Mouse (Mus musculus): ENCODE measurements at regions not wholly inside any gene's neighbourhood (a gene's known extent, or its start where the extent isn't known, plus 50 kb on each side); places are given as distances from the start of the nearest gene placed in this dataset.

DNA sequence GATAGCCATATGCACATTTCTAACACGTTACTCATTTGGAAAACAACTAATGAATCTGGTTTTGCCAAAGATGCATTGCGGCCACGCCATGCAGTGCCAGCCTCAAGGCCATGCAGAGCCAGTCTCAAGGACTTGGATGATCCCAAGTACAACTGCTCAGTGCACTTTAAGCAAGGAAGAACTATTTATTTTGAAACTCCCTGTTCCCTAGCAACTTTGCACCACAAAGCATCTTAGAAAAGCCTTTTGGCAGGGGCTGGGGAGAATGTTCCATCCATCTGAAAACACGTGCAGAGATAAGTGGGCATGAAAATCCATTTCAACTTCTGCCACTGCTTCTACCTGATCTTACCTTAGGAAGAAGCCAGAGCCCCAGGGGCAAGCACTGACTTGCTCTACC, 182.1 kb upstream of the Phactr1 start:
- no peak for TF ChIP-seq EP300 (IDR thresholded peaks at IDR 0.05; ENCODE audit: low read depth)
- no peak for TF ChIP-seq CTCF (IDR thresholded peaks at IDR 0.05; ENCODE audit: low read depth)
- 55% methylated on average over 4 of the region's 4 CpGs for WGBS (ENCODE audit: insufficient replicate concordance)
- H3K27ac ChIP-seq, result no peak overlapping the region
- H3K36me3 ChIP-seq (replicated peaks; ENCODE audit: control insufficient read depth, insufficient read depth, low read depth), result no peaks in the 10 kb centered on the region
- no peak overlapping the region for H3K4me3 ChIP-seq (ENCODE audit: insufficient read depth in 1 of 2, low read depth in 2 of 2, low read length in 2 of 2)
- H3K4me1 ChIP-seq (replicated peaks; ENCODE audit: control insufficient read depth in 2 of 2, insufficient read depth in 2 of 2, low read length in 1 of 2), result no peaks in the 10 kb centered on the region
- DNase-seq (ENCODE audit: low read depth in 3 of 3, low spot score in 3 of 3), result no peak
- ATAC-seq (ENCODE audit: insufficient read depth), result no peak
- H3K27me3 ChIP-seq (ENCODE audit: control insufficient read depth, insufficient read depth, low read length), result no peaks in the 10 kb centered on the region
- H3K9ac ChIP-seq (replicated peaks), result no peak overlapping the region
- H3K9me3 ChIP-seq (ENCODE audit: control insufficient read depth, low read length), result no peaks in the 10 kb centered on the region
- no peak overlapping the region for H3K4me2 ChIP-seq (ENCODE audit: low read depth)

GRCm38 (mm10) chr13:42507535-42507934, 172.9 kb upstream of the Phactr1 start:
- Histone ChIP-seq H3K9me3 (ENCODE audit: control insufficient read depth, low read length) (no peaks in the 10 kb centered on the region), H3K4me1 (replicated peaks; ENCODE audit: control insufficient read depth in 2 of 2, insufficient read depth in 2 of 2, low read length in 1 of 2) (no peaks in the 10 kb centered on the region), H3K36me3 (replicated peaks; ENCODE audit: control insufficient read depth, insufficient read depth, low read depth) (no peaks in the 10 kb centered on the region), H3K27ac (no peak overlapping the region), H3K27me3 (ENCODE audit: control insufficient read depth, insufficient read depth, low read length) (no peaks in the 10 kb centered on the region), H3K4me3 (ENCODE audit: insufficient read depth in 1 of 2, low read depth in 2 of 2, low read length in 2 of 2) (no peak overlapping the region), H3K9ac (replicated peaks) (no peak overlapping the region), H3K4me2 (ENCODE audit: low read depth) (no peak overlapping the region)
- ATAC-seq (ENCODE audit: insufficient read depth) (no peak), DNase-seq (ENCODE audit: low read depth in 3 of 3, low spot score in 3 of 3) (no peak)
- WGBS (ENCODE audit: insufficient replicate concordance), result 75% methylated on average over 5 of the region's 5 CpGs
- no peak for TF ChIP-seq EP300 (IDR thresholded peaks at IDR 0.05; ENCODE audit: low read depth)
- no peak for TF ChIP-seq CTCF (IDR thresholded peaks at IDR 0.05; ENCODE audit: low read depth)

- Histone ChIP-seq H3K27me3 (ENCODE audit: control insufficient read depth, insufficient read depth, low read length) (no peaks in the 10 kb centered on the region), H3K4me2 (ENCODE audit: low read depth) (no peak overlapping the region), H3K9ac (replicated peaks) (no peak overlapping the region), H3K4me3 (ENCODE audit: insufficient read depth in 1 of 2, low read depth in 2 of 2, low read length in 2 of 2) (no peak overlapping the region), H3K36me3 (replicated peaks; ENCODE audit: control insufficient read depth, insufficient read depth, low read depth) (no peaks in the 10 kb centered on the region), H3K9me3 (ENCODE audit: control insufficient read depth, low read length) (no peaks in the 10 kb centered on the region), H3K4me1 (replicated peaks; ENCODE audit: control insufficient read depth in 2 of 2, insufficient read depth in 2 of 2, low read length in 1 of 2) (no peaks in the 10 kb centered on the region), H3K27ac (no peak overlapping the region)
- 24% methylated on average over 4 of the region's 4 CpGs for whole genome bisulfite sequencing (ENCODE audit: insufficient replicate concordance)
- ATAC-seq (ENCODE audit: insufficient read depth) (no peak), DNase-seq (ENCODE audit: low read depth in 3 of 3, low spot score in 3 of 3) (no peak)
- TF ChIP-seq CTCF (IDR thresholded peaks at IDR 0.05; ENCODE audit: low read depth) (no peak), EP300 (IDR thresholded peaks at IDR 0.05; ENCODE audit: low read depth) (no peak)
Observed at GRCm38 (mm10) chr13:42518686-42519085, 161.7 kb upstream of the Phactr1 start.

DNA sequence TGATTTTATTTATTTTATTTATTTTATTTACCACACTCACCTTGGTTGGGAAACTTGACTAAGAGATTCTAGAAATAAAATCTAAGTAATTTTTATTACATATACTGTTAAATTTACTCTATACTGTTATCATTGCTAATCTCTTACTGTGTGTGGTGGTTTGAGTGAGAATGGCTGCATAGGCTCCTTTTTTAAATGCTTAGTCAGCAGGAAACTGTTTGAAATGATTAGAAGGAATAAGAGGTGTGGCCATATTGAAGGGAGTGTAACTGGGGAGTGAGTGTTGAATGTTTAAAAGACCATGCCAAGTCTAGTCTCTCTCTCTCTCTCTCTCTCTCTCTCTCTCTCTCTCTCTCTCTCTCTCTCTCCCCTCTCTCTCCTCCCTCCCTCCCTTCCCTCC, 157.9 kb upstream of the Phactr1 start:
- Histone ChIP-seq H3K27me3 (ENCODE audit: control insufficient read depth, insufficient read depth, low read length) (no peaks in the 10 kb centered on the region), H3K4me3 (ENCODE audit: insufficient read depth in 1 of 2, low read depth in 2 of 2, low read length in 2 of 2) (no peak overlapping the region), H3K36me3 (replicated peaks; ENCODE audit: control insufficient read depth, insufficient read depth, low read depth) (no peaks in the 10 kb centered on the region), H3K9ac (replicated peaks) (no peak overlapping the region), H3K4me2 (ENCODE audit: low read depth) (no peak overlapping the region), H3K4me1 (replicated peaks; ENCODE audit: control insufficient read depth in 2 of 2, insufficient read depth in 2 of 2, low read length in 1 of 2) (no peaks in the 10 kb centered on the region), H3K27ac (no peak overlapping the region), H3K9me3 (ENCODE audit: control insufficient read depth, low read length) (no peaks in the 10 kb centered on the region)
- ATAC-seq (ENCODE audit: insufficient read depth), result no peak
- TF ChIP-seq CTCF (IDR thresholded peaks at IDR 0.05; ENCODE audit: low read depth), result no peak
- no peak for DNase-seq (ENCODE audit: low read depth in 3 of 3, low spot score in 3 of 3)

DNA sequence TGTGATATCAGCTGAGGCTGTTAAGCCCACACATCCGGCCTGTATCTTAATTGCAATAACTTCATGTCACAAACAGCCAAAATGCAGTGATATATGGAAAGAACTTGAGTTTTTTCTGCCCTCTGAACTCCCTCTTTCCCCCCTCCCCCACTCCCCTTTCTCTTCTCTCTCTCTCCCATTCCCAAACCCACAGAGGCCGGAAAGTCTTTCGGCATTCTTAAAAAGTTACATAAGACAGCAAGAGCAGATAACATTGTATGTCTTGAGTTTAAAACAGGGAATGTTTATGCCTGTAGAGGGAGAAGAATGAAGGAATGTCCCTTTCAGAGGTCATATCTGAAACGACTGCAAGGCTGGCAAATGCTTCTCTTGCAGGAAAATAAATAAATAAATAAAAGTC, 154.3 kb upstream of the Phactr1 start:
- Histone ChIP-seq H3K36me3 (replicated peaks; ENCODE audit: control insufficient read depth, insufficient read depth, low read depth) (no peaks in the 10 kb centered on the region), H3K27me3 (ENCODE audit: control insufficient read depth, insufficient read depth, low read length) (no peaks in the 10 kb centered on the region), H3K4me1 (replicated peaks; ENCODE audit: control insufficient read depth in 2 of 2, insufficient read depth in 2 of 2, low read length in 1 of 2) (no peaks in the 10 kb centered on the region), H3K4me2 (ENCODE audit: low read depth) (no peak overlapping the region), H3K9me3 (ENCODE audit: control insufficient read depth, low read length) (no peaks in the 10 kb centered on the region), H3K9ac (replicated peaks) (no peak overlapping the region), H3K27ac (no peak overlapping the region), H3K4me3 (ENCODE audit: insufficient read depth in 1 of 2, low read depth in 2 of 2, low read length in 2 of 2) (no peak overlapping the region)
- 27% methylated on average over 4 of the region's 4 CpGs for WGBS (ENCODE audit: insufficient replicate concordance)
- ATAC-seq (ENCODE audit: insufficient read depth), result no peak
- DNase-seq (ENCODE audit: low read depth in 3 of 3, low spot score in 3 of 3), result peak in 1 of 3 experiments; percentile 1
- TF ChIP-seq EP300 (IDR thresholded peaks at IDR 0.05; ENCODE audit: low read depth) (no peak), CTCF (IDR thresholded peaks at IDR 0.05; ENCODE audit: low read depth) (no peak)

GRCm38 (mm10) chr13:42526966-42527365, 153.5 kb upstream of the Phactr1 start:
- 34% methylated on average over 8 of the region's 8 CpGs for WGBS (ENCODE audit: insufficient replicate concordance)
- Histone ChIP-seq H3K4me1 (replicated peaks; ENCODE audit: control insufficient read depth in 2 of 2, insufficient read depth in 2 of 2, low read length in 1 of 2) (no peaks in the 10 kb centered on the region), H3K9ac (replicated peaks) (no peak overlapping the region), H3K27me3 (ENCODE audit: control insufficient read depth, insufficient read depth, low read length) (no peaks in the 10 kb centered on the region), H3K27ac (no peak overlapping the region), H3K4me2 (ENCODE audit: low read depth) (no peak overlapping the region), H3K4me3 (ENCODE audit: insufficient read depth in 1 of 2, low read depth in 2 of 2, low read length in 2 of 2) (no peak overlapping the region), H3K36me3 (replicated peaks; ENCODE audit: control insufficient read depth, insufficient read depth, low read depth) (no peaks in the 10 kb centered on the region), H3K9me3 (ENCODE audit: control insufficient read depth, low read length) (no peaks in the 10 kb centered on the region)
- no peak for ATAC-seq (ENCODE audit: insufficient read depth)
- TF ChIP-seq CTCF (IDR thresholded peaks at IDR 0.05; ENCODE audit: low read depth) (no peak), EP300 (IDR thresholded peaks at IDR 0.05; ENCODE audit: low read depth) (no peak)
- no peak for DNase-seq (ENCODE audit: low read depth in 3 of 3, low spot score in 3 of 3)

Measured in liver, embryonic 14.5 days (tissue).